Mouse (Mus musculus) small intestine, adult 2 months (tissue): Measurements from ENCODE around the gene Nfkbie. TPM values are rescaled to one million over a fixed set of nuclear protein-coding genes. Genes with fewer than 3 reads are reported as not detected.

Source experiments
- H3K27ac ChIP-seq: fragments of 200-500 bp; 2 replicates; pipeline ENCODE4 v1.5.1; 2012; ENCODE audit warnings: low read depth, low read length, control low read depth, inconsistent platforms; ENCODE audit not compliant: insufficient read depth
- H3K27me3 ChIP-seq: fragments of 200-500 bp; 2 replicates; pipeline ENCODE4 v1.6.1; 2012; ENCODE audit warnings: mild to moderate bottlenecking, moderate library complexity, low read length, inconsistent platforms; ENCODE audit not compliant: control insufficient read depth, insufficient read depth
- H3K36me3 ChIP-seq: fragments of 200-500 bp; 2 replicates; pipeline ENCODE4 v1.6.1; 2012; ENCODE audit warnings: mild to moderate bottlenecking, low read length, control low read depth, inconsistent platforms; ENCODE audit not compliant: control insufficient read depth, insufficient read depth
- H3K4me1 ChIP-seq: fragments of 200-500 bp; 2 replicates; pipeline ENCODE4 v1.6.1; 2012; ENCODE audit warnings: low read length, inconsistent platforms, mixed read lengths; ENCODE audit not compliant: control insufficient read depth, insufficient read depth, insufficient read length
- H3K4me3 ChIP-seq: fragments of 200-500 bp; 2 replicates; pipeline ENCODE4 v1.5.1; 2012; ENCODE audit warnings: low read depth, mild to moderate bottlenecking, control low read depth, inconsistent platforms, low read length, moderate library complexity
- CTCF ChIP-seq: fragments of 200-500 bp; IDR thresholded peaks from 2 replicates; pipeline ENCODE4 v1.5.1; 2012; ENCODE audit warnings: low read depth, mild to moderate bottlenecking, control low read depth, inconsistent platforms, low read length, moderate library complexity, mixed read lengths; ENCODE audit not compliant: insufficient replicate concordance, insufficient read length; ENCODE audit errors: extremely low read depth
- POLR2A ChIP-seq: fragments of 200-500 bp; IDR thresholded peaks from 2 replicates; pipeline ENCODE4 v1.6.1; 2012; ENCODE audit warnings: low read depth, mild to moderate bottlenecking, control low read depth, inconsistent platforms, low read length, moderate library complexity
- WGBS: fragments of 180-500 bp; shearing (Covaris S2); methylation state at CpG from one replicate; pipeline ENCODE4 v1.1.7; 2018; 5-methylcytosine and 5-hydroxymethylcytosine counted together
- polyA plus RNA-seq: library from polyadenylated mRNA; depleted of rRNA; stranded (reverse); fragments of >200 nt; gene quantifications from 2 replicates; pipeline ENCODE4 v1.2.3, GENCODE M21; 2012

Nfkbie gene
- polyA plus RNA-seq, 1 experiment, result 6.2 TPM

- H3K4me3 ChIP-seq, result no peak overlapping the region
- H3K27ac ChIP-seq, result no peak overlapping the region
- H3K4me1 ChIP-seq, result no peaks in the 10 kb centered on the region
- H3K36me3 ChIP-seq, result no peaks in the 10 kb centered on the region
- no peak for TF ChIP-seq CTCF
- no peak for TF ChIP-seq POLR2A
- H3K27me3 ChIP-seq, result peaks cover 13% of the 10 kb centered on the region
- 23% methylated on average over 5 of the region's 5 CpGs for WGBS
These were observed 28.9 kb upstream of the Nfkbie start for GRCm38 (mm10) chr17:45526571-45526970.

GRCm38 (mm10) chr17:45530346-45530782, 25.1 kb upstream of the Nfkbie start:
- H3K36me3 ChIP-seq, result no peaks in the 10 kb centered on the region
- H3K27me3 ChIP-seq, result peaks cover 7% of the 10 kb centered on the region; the same call in 1 of the 2 replicates
- 37% methylated on average over 13 of the region's 13 CpGs for WGBS
- H3K4me1 ChIP-seq, result no peaks in the 10 kb centered on the region
- no peak overlapping the region for H3K4me3 ChIP-seq
- no peak overlapping the region for H3K27ac ChIP-seq
- TF ChIP-seq CTCF (no peak), POLR2A (no peak)

GRCm38 (mm10) chr17:45532896-45533295, 22.6 kb upstream of the Nfkbie start:
- no peaks in the 10 kb centered on the region for H3K4me1 ChIP-seq
- H3K36me3 ChIP-seq, result no peaks in the 10 kb centered on the region
- H3K27me3 ChIP-seq, result peaks cover 10% of the 10 kb centered on the region; the same call in 1 of the 2 replicates
- TF ChIP-seq POLR2A, result no peak
- no peak for TF ChIP-seq CTCF
- no peak overlapping the region for H3K4me3 ChIP-seq
- WGBS, result 54% methylated on average over 15 of the region's 15 CpGs
- no peak overlapping the region for H3K27ac ChIP-seq

GRCm38 (mm10) chr17:45536264-45536663, 19.2 kb upstream of the Nfkbie start:
- no peak overlapping the region for H3K4me3 ChIP-seq
- no peak for TF ChIP-seq POLR2A
- no peak for TF ChIP-seq CTCF
- no peak overlapping the region for H3K27ac ChIP-seq
- 0 out of 2 replicates have a peak, but pooled peaks cover 3% of the 10 kb centered on the region for H3K27me3 ChIP-seq
- no peaks in the 10 kb centered on the region for H3K4me1 ChIP-seq
- no peaks in the 10 kb centered on the region for H3K36me3 ChIP-seq
- 14% methylated on average over 5 of the region's 5 CpGs for WGBS

GRCm38 (mm10) chr17:45538394-45538793, 17.1 kb upstream of the Nfkbie start:
- H3K4me3 ChIP-seq, result no peak overlapping the region
- no peaks in the 10 kb centered on the region for H3K4me1 ChIP-seq
- TF ChIP-seq POLR2A (no peak), CTCF (no peak)
- H3K36me3 ChIP-seq, result no peaks in the 10 kb centered on the region
- 53% methylated on average over 4 of the region's 4 CpGs for WGBS
- peaks cover 8% of the 10 kb centered on the region; the same call in 1 of the 2 replicates for H3K27me3 ChIP-seq
- H3K27ac ChIP-seq, result no peak overlapping the region

DNA sequence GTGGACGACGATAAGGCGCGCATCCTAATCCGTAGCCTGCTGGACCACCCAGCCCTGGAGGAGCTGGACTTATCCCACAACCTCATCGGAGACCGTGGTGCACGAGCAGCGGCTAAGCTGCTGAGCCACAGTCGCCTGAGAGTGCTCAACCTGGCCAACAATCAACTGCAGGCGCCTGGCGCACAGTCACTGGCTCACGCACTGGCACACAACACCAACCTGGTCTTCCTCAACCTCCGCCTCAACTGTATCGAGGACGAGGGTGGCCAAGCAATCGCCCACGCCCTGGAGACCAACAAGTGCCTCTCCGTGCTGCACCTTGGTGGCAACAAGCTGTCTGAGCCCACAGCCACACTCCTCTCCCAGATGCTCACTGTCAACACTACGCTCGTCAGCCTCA, 15.8 kb upstream of the Nfkbie start:
- 65% methylated on average over 21 of the region's 21 CpGs for WGBS
- Histone ChIP-seq H3K4me3 (no peak overlapping the region), H3K4me1 (0 out of 2 replicates have a peak, but pooled peaks cover under 1% of the 10 kb centered on the region), H3K27me3 (peaks cover 17% of the 10 kb centered on the region), H3K27ac (no peak overlapping the region), H3K36me3 (no peaks in the 10 kb centered on the region)
- TF ChIP-seq CTCF (no peak), POLR2A (no peak)

- H3K27me3 ChIP-seq, result peaks cover 34% of the 10 kb centered on the region
- H3K36me3 ChIP-seq, result no peaks in the 10 kb centered on the region
- TF ChIP-seq POLR2A (no peak), CTCF (no peak)
- H3K27ac ChIP-seq, result no peak overlapping the region
- H3K4me1 ChIP-seq, result peaks cover 6% of the 10 kb centered on the region; the same call in 1 of the 2 replicates
- no peak overlapping the region for H3K4me3 ChIP-seq
- WGBS, result 18% methylated on average over 6 of the region's 6 CpGs
These were observed 13.4 kb upstream of the Nfkbie start for GRCm38 (mm10) chr17:45542129-45542528.

GRCm38 (mm10) chr17:45542705-45543104, 12.8 kb upstream of the Nfkbie start:
- WGBS, result 67% methylated on average over 2 of the region's 2 CpGs
- Histone ChIP-seq H3K36me3 (no peaks in the 10 kb centered on the region), H3K4me1 (peaks cover 6% of the 10 kb centered on the region; the same call in 1 of the 2 replicates), H3K4me3 (no peak overlapping the region), H3K27me3 (peaks cover 40% of the 10 kb centered on the region), H3K27ac (no peak overlapping the region)
- TF ChIP-seq POLR2A, result no peak
- TF ChIP-seq CTCF, result no peak
